Mouse (Mus musculus) thymus, adult 2 months (tissue): ENCODE data around the gene Tagln2.

Experiments
- CTCF ChIP-seq: fragments of 200-500 bp; IDR thresholded peaks from 2 replicates; pipeline ENCODE4 v1.5.1; 2012; ENCODE audit warnings: mild to moderate bottlenecking, control low read depth, low read length, moderate library complexity, borderline replicate concordance; ENCODE audit not compliant: control insufficient read depth, poor library complexity, insufficient read depth; ENCODE audit errors: extremely low read depth
- POLR2A ChIP-seq: fragments of 200-500 bp; IDR thresholded peaks from 2 replicates; pipeline ENCODE4 v1.6.1; 2012; ENCODE audit warnings: mild to moderate bottlenecking, low read length, control low read depth, moderate library complexity; ENCODE audit not compliant: control insufficient read depth, poor library complexity, insufficient read depth; ENCODE audit errors: extremely low read depth

GRCm38 (mm10) chr1:172450848-172451470 is 48.9 kb upstream of the Tagln2 start:
- TF ChIP-seq CTCF (no peak), POLR2A (no peak)
